ENCODE assay signal across 21 mouse cellular contexts in the genomic region with DNA sequence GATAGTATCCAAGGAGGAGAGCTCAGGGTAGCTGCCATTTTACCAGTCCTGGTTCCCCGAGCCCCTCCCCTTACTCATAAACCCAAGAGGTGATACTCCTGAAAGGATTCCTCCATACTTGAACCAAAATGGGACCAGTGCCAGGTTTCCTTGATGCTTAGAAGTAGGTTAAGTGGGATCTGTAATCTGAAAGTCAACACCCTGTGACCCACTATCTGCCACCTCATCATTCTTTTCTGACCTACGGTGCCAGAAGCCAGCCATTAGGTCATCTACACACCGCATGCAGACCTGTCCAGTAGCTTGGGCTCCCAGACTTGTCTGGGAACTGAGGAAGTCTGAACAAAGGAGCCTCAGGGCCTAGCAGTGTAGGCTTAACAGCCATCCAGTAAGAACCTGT. TPM values are rescaled to one million over a fixed set of nuclear protein-coding genes. Genes with fewer than 3 reads are reported as not detected.
A peak's percentile ranks its signal among the peaks of the same experiment; 100 is the strongest.
DNase-seq lines count a peak whose midpoint lies in the region; ATAC-seq and TF ChIP-seq lines count a peak whose summit lies in the region.
"Had no signal": no experiment of that assay in that cellular context is flagged by ENCODE, and none has a peak within 500 bp of the region (broad histone marks: within the 10 kb centered on the region; RNA-seq: fewer than 3 reads in every experiment).

No protein-coding gene starts in this region.

- no peak for TF ChIP-seq CTCF in intestine, postnatal 0 days (IDR thresholded peaks at IDR 0.05; ENCODE audit: low read depth)

- WGBS in intestine, postnatal 0 days, result 50% methylated on average over 3 of the region's 3 CpGs
- 69% methylated on average over 3 of the region's 3 CpGs for WGBS in intestine, embryonic 16.5 days

- H3K9ac ChIP-seq in intestine, postnatal 0 days (ENCODE audit: low read depth, low read length), result no peak overlapping the region
- no peak overlapping the region for H3K9ac ChIP-seq in intestine, embryonic 16.5 days (ENCODE audit: low read depth, low read length)
- H3K9ac ChIP-seq: embryonic facial prominence, embryonic 13.5 days; embryonic facial prominence, embryonic 15.5 days; forebrain, embryonic 12.5 days had no signal

- H3K27ac ChIP-seq in intestine, postnatal 0 days (ENCODE audit: low read depth, low read length), result no peak overlapping the region
- no peak overlapping the region for H3K27ac ChIP-seq in intestine, embryonic 16.5 days (ENCODE audit: low read length)
- H3K27ac ChIP-seq: embryonic facial prominence, embryonic 13.5 days; embryonic facial prominence, embryonic 15.5 days; forebrain, embryonic 10.5 days; forebrain, embryonic 12.5 days had no signal

- H3K4me3 ChIP-seq in intestine, postnatal 0 days (ENCODE audit: low read depth, low read length), result no peak overlapping the region
- H3K4me3 ChIP-seq in intestine, embryonic 16.5 days (ENCODE audit: low read length), result no peak overlapping the region
- H3K4me3 ChIP-seq: embryonic facial prominence, embryonic 13.5 days; embryonic facial prominence, embryonic 15.5 days; erythroblast, embryonic 14.5 days; forebrain, embryonic 10.5 days; forebrain, embryonic 12.5 days had no signal

- H3K9me3 ChIP-seq in intestine, postnatal 0 days (ENCODE audit: control insufficient read depth), result no peaks in the 10 kb centered on the region
- no peaks in the 10 kb centered on the region for H3K9me3 ChIP-seq in intestine, embryonic 16.5 days (ENCODE audit: control insufficient read depth, low read length)
- H3K9me3 ChIP-seq: embryonic facial prominence, embryonic 13.5 days; embryonic facial prominence, embryonic 15.5 days; forebrain, embryonic 10.5 days; forebrain, embryonic 12.5 days had no signal

- DNase-seq in lung, postnatal 10 days, result peak; percentile 27
- DNase-seq in lung, postnatal 4 days, result no peak
- DNase-seq: adrenal gland, adult 2 months; adrenal gland, postnatal 10 days; adrenal gland, postnatal 25 days; cerebellum, adult 11 months; cerebellum, adult 18-20 months; cerebellum, adult 8-10 months; cerebellum, adult 9-11 months; cerebellum, postnatal 14 days; cerebellum, postnatal 36 days; embryo, embryonic 11 days had no signal

- ATAC-seq in intestine, postnatal 0 days, result peak; percentile 17; the same call in 1 of the 2 replicates
- ATAC-seq in intestine, embryonic 16.5 days, result no peak
- ATAC-seq: forebrain, embryonic 14.5 days; forebrain, embryonic 16.5 days had no signal

- peaks cover 19% of the 10 kb centered on the region for H3K36me3 ChIP-seq in intestine, postnatal 0 days (ENCODE audit: control insufficient read depth, insufficient read depth)
- H3K36me3 ChIP-seq in intestine, embryonic 16.5 days (ENCODE audit: control insufficient read depth, insufficient read depth, low read length), result no peaks in the 10 kb centered on the region
- H3K36me3 ChIP-seq: forebrain, embryonic 10.5 days; forebrain, embryonic 12.5 days had no signal

- H3K4me1 ChIP-seq in intestine, postnatal 0 days (replicated peaks; ENCODE audit: control insufficient read depth, insufficient read depth, low read length), result no peaks in the 10 kb centered on the region
- H3K4me1 ChIP-seq in intestine, embryonic 16.5 days (ENCODE audit: control insufficient read depth, insufficient read depth, low read length), result no peaks in the 10 kb centered on the region
- H3K4me1 ChIP-seq: embryonic facial prominence, embryonic 13.5 days; embryonic facial prominence, embryonic 15.5 days had no signal

- H3K4me2 ChIP-seq in intestine, postnatal 0 days (replicated peaks; ENCODE audit: low read depth), result no peak overlapping the region
- H3K4me2 ChIP-seq in intestine, embryonic 16.5 days (ENCODE audit: low read depth, low read length), result no peak overlapping the region
- H3K4me2 ChIP-seq: embryonic facial prominence, embryonic 13.5 days; embryonic facial prominence, embryonic 15.5 days; forebrain, embryonic 12.5 days had no signal

- no peaks in the 10 kb centered on the region for H3K27me3 ChIP-seq in intestine, postnatal 0 days (replicated peaks; ENCODE audit: control insufficient read depth, insufficient read depth, low read length)
- no peaks in the 10 kb centered on the region for H3K27me3 ChIP-seq in intestine, embryonic 16.5 days (replicated peaks; ENCODE audit: control insufficient read depth, insufficient read depth, low read length)
- H3K27me3 ChIP-seq: embryonic facial prominence, embryonic 13.5 days; embryonic facial prominence, embryonic 15.5 days; forebrain, embryonic 12.5 days had no signal

RNA-seq across cellular contexts. Expression of a gene that starts 34.6 kb away (rescaled TPM):
- 49.0 and 50.8 TPM in 2 replicates for polyA plus RNA-seq in intestine, postnatal 0 days (2015; fragmentation: Nextera tagmentation; extraction: Ambion mirVana)
- 17.9 and 20.8 TPM in 2 replicates for polyA plus RNA-seq in intestine, embryonic 16.5 days (2015; fragmentation: Nextera tagmentation; extraction: Ambion mirVana)
